In genomic region chr8:77009425-77009824, GRCm38 (mm10) we compare ENCODE assay signal across 9 mouse cellular contexts.
DNase-seq lines count a peak whose midpoint lies in the region; ATAC-seq and TF ChIP-seq lines count a peak whose summit lies in the region.
"Had no signal": no experiment of that assay in that cellular context is flagged by ENCODE, and none has a peak within 500 bp of the region (broad histone marks: within the 10 kb centered on the region; RNA-seq: fewer than 3 reads in every experiment).

No protein-coding gene starts in this region.

- no peak overlapping the region for H3K27ac ChIP-seq in forebrain, embryonic 12.5 days
- no peak overlapping the region for H3K27ac ChIP-seq in forebrain, embryonic 10.5 days
- H3K27ac ChIP-seq in embryonic facial prominence, embryonic 12.5 days = no peak overlapping the region
- H3K27ac ChIP-seq in limb, embryonic 12.5 days = no peak overlapping the region
- H3K27ac ChIP-seq in intestine, postnatal 0 days (ENCODE audit: low read depth, low read length) = no peak overlapping the region

- peaks cover 3% of the 10 kb centered on the region; the same call in 1 of the 2 replicates for H3K4me1 ChIP-seq in forebrain, embryonic 12.5 days
- H3K4me1 ChIP-seq in forebrain, embryonic 10.5 days = peaks cover 7% of the 10 kb centered on the region
- 0 out of 2 replicates have a peak, but pooled peaks cover 4% of the 10 kb centered on the region for H3K4me1 ChIP-seq in embryonic facial prominence, embryonic 12.5 days
- no peaks in the 10 kb centered on the region for H3K4me1 ChIP-seq in limb, embryonic 12.5 days (replicated peaks)
- H3K4me1 ChIP-seq in intestine, postnatal 0 days (replicated peaks; ENCODE audit: control insufficient read depth, insufficient read depth, low read length) = no peaks in the 10 kb centered on the region

- no peaks in the 10 kb centered on the region for H3K27me3 ChIP-seq in forebrain, embryonic 12.5 days
- no peaks in the 10 kb centered on the region for H3K27me3 ChIP-seq in forebrain, embryonic 10.5 days (ENCODE audit: poor library complexity, severe bottlenecking)
- no peaks in the 10 kb centered on the region for H3K27me3 ChIP-seq in embryonic facial prominence, embryonic 12.5 days
- H3K27me3 ChIP-seq in limb, embryonic 12.5 days = no peaks in the 10 kb centered on the region
- no peaks in the 10 kb centered on the region for H3K27me3 ChIP-seq in intestine, postnatal 0 days (replicated peaks; ENCODE audit: control insufficient read depth, insufficient read depth, low read length)

- 79% methylated on average over 10 of the region's 10 CpGs for WGBS in forebrain, embryonic 12.5 days
- 84% methylated on average over 10 of the region's 10 CpGs for WGBS in forebrain, embryonic 10.5 days
- WGBS in embryonic facial prominence, embryonic 12.5 days = 50% methylated on average over 10 of the region's 10 CpGs
- 47% methylated on average over 10 of the region's 10 CpGs for WGBS in limb, embryonic 12.5 days
- WGBS in intestine, postnatal 0 days = 77% methylated on average over 10 of the region's 10 CpGs

- H3K4me3 ChIP-seq in forebrain, embryonic 12.5 days (replicated peaks) = no peak overlapping the region
- H3K4me3 ChIP-seq in forebrain, embryonic 10.5 days = no peak overlapping the region
- H3K4me3 ChIP-seq in embryonic facial prominence, embryonic 12.5 days = no peak overlapping the region
- H3K4me3 ChIP-seq in limb, embryonic 12.5 days (replicated peaks) = no peak overlapping the region
- no peak overlapping the region for H3K4me3 ChIP-seq in intestine, postnatal 0 days (ENCODE audit: low read depth, low read length)

- H3K9ac ChIP-seq in forebrain, embryonic 12.5 days = no peak overlapping the region
- no peak overlapping the region for H3K9ac ChIP-seq in embryonic facial prominence, embryonic 12.5 days
- H3K9ac ChIP-seq in limb, embryonic 12.5 days (replicated peaks) = no peak overlapping the region
- no peak overlapping the region for H3K9ac ChIP-seq in intestine, postnatal 0 days (ENCODE audit: low read depth, low read length)

- H3K36me3 ChIP-seq in forebrain, embryonic 12.5 days (replicated peaks) = no peaks in the 10 kb centered on the region
- no peaks in the 10 kb centered on the region for H3K36me3 ChIP-seq in forebrain, embryonic 10.5 days (replicated peaks)
- H3K36me3 ChIP-seq in embryonic facial prominence, embryonic 12.5 days = no peaks in the 10 kb centered on the region
- H3K36me3 ChIP-seq in limb, embryonic 12.5 days = no peaks in the 10 kb centered on the region
- H3K36me3 ChIP-seq in intestine, postnatal 0 days (ENCODE audit: control insufficient read depth, insufficient read depth) = no peaks in the 10 kb centered on the region

- ATAC-seq in forebrain, embryonic 12.5 days (ENCODE audit: low FRiP score) = 0 out of 2 replicates have a peak, but pooled peaks have one; percentile 51
- peak; percentile 35; the same call in 1 of the 2 replicates for ATAC-seq in embryonic facial prominence, embryonic 12.5 days (ENCODE audit: insufficient number of reproducible peaks, insufficient read depth, low FRiP score, low TSS enrichment)
- ATAC-seq in limb, embryonic 12.5 days (ENCODE audit: insufficient number of reproducible peaks, insufficient read depth, low FRiP score, low TSS enrichment, low read depth) = peak; percentile 47
- no peak for ATAC-seq in intestine, postnatal 0 days

- no peak for DNase-seq in forebrain, embryonic 10.5 days (ENCODE audit: extremely low spot score, low spot score)
- peak; percentile 66 for DNase-seq in Muller cell, postnatal 12 days (ENCODE audit: inconsistent ontology term)
- no peak for DNase-seq in c-Kit-positive CD71-positive TER-119-positive erythroid progenitor cells, embryonic 14.5 days (ENCODE audit: low spot score)
- no peak for DNase-seq in spleen, postnatal 4 days (ENCODE audit: low spot score in 2 of 2)
- DNase-seq: kidney, postnatal 10 days had no signal

- TF ChIP-seq CTCF in intestine, postnatal 0 days (IDR thresholded peaks at IDR 0.05; ENCODE audit: low read depth) = no peak

- no peak overlapping the region for H3K4me2 ChIP-seq in forebrain, embryonic 12.5 days
- H3K4me2 ChIP-seq in embryonic facial prominence, embryonic 12.5 days (replicated peaks) = no peak overlapping the region
- no peak overlapping the region for H3K4me2 ChIP-seq in limb, embryonic 12.5 days
- H3K4me2 ChIP-seq in intestine, postnatal 0 days (replicated peaks; ENCODE audit: low read depth) = no peak overlapping the region

- H3K9me3 ChIP-seq in forebrain, embryonic 12.5 days = no peaks in the 10 kb centered on the region
- H3K9me3 ChIP-seq in forebrain, embryonic 10.5 days = no peaks in the 10 kb centered on the region
- H3K9me3 ChIP-seq in embryonic facial prominence, embryonic 12.5 days = no peaks in the 10 kb centered on the region
- H3K9me3 ChIP-seq in limb, embryonic 12.5 days = no peaks in the 10 kb centered on the region
- no peaks in the 10 kb centered on the region for H3K9me3 ChIP-seq in intestine, postnatal 0 days (ENCODE audit: control insufficient read depth)
